ENCODE assay signal across 9 mouse cellular contexts in genomic region chr3:68676831-68677303, GRCm38 (mm10). TPM values are rescaled to one million over a fixed set of nuclear protein-coding genes. Genes with fewer than 3 reads are reported as not detected.
A peak's percentile ranks its signal among the peaks of the same experiment; 100 is the strongest.
DNase-seq lines count a peak whose midpoint lies in the region; ATAC-seq lines count a peak whose summit lies in the region.
"Had no signal": no experiment of that assay in that cellular context is flagged by ENCODE, and none has a peak within 500 bp of the region (broad histone marks: within the 10 kb centered on the region; RNA-seq: fewer than 3 reads in every experiment).

No protein-coding gene starts in this region.

- no peak for ATAC-seq in embryonic facial prominence, embryonic 12.5 days (ENCODE audit: insufficient number of reproducible peaks, insufficient read depth, low FRiP score, low TSS enrichment)
- ATAC-seq in heart, embryonic 15.5 days (replicated peaks; ENCODE audit: insufficient number of reproducible peaks, insufficient read depth, low FRiP score, low read depth) = peak; percentile 80; the same call in 1 of the 2 replicates

- H3K4me3 ChIP-seq in embryonic facial prominence, embryonic 12.5 days = 0 out of 2 replicates have a peak overlapping the region, but pooled peaks have one; percentile 2
- H3K4me3 ChIP-seq in heart, embryonic 15.5 days = peak overlapping the region; percentile 44

- H3K4me1 ChIP-seq in embryonic facial prominence, embryonic 12.5 days = no peaks in the 10 kb centered on the region
- H3K4me1 ChIP-seq in heart, embryonic 15.5 days (replicated peaks) = peaks cover 4% of the 10 kb centered on the region

- 40% methylated on average over 17 of the region's 17 CpGs for WGBS in embryonic facial prominence, embryonic 12.5 days
- WGBS in heart, embryonic 15.5 days = 10% methylated on average over 17 of the region's 17 CpGs

- H3K9me3 ChIP-seq in embryonic facial prominence, embryonic 12.5 days = no peaks in the 10 kb centered on the region
- H3K9me3 ChIP-seq in heart, embryonic 15.5 days (replicated peaks) = no peaks in the 10 kb centered on the region

- H3K4me2 ChIP-seq in embryonic facial prominence, embryonic 12.5 days (replicated peaks) = peak overlapping the region; percentile 24
- H3K4me2 ChIP-seq in heart, embryonic 15.5 days = peak overlapping the region; percentile 72

- no peaks in the 10 kb centered on the region for H3K36me3 ChIP-seq in embryonic facial prominence, embryonic 12.5 days
- no peaks in the 10 kb centered on the region for H3K36me3 ChIP-seq in heart, embryonic 15.5 days

- peak; percentile 87 for DNase-seq in 3134 (ENCODE audit: extremely low read depth, insufficient read length, low spot score)
- peak; percentile 76 for DNase-seq in CD4-positive, CD25-positive, alpha-beta regulatory T cell, adult 2 months (ENCODE audit: low read depth, low spot score)
- DNase-seq in left cerebral cortex, adult 8-10 months (ENCODE audit: low spot score in 2 of 2) = peak; percentile 37 to 91
- peak; percentile 70 to 82 for DNase-seq in lung, postnatal 4 days
- DNase-seq in spleen, postnatal 4 days (ENCODE audit: low spot score in 2 of 2) = peak; percentile 45 to 78
- DNase-seq in cerebellum, adult 9-10 months = no peak

- no peaks in the 10 kb centered on the region for H3K27me3 ChIP-seq in embryonic facial prominence, embryonic 12.5 days
- H3K27me3 ChIP-seq in heart, embryonic 15.5 days = no peaks in the 10 kb centered on the region

- no peak overlapping the region for H3K9ac ChIP-seq in embryonic facial prominence, embryonic 12.5 days
- H3K9ac ChIP-seq in heart, embryonic 15.5 days = no peak overlapping the region

- H3K27ac ChIP-seq in embryonic facial prominence, embryonic 12.5 days = no peak overlapping the region
- H3K27ac ChIP-seq in heart, embryonic 15.5 days = peak overlapping the region; percentile 67

RNA-seq across cellular contexts. Expression of gene Il12a, which starts 13.6 kb away (rescaled TPM):
- polyA plus RNA-seq in embryonic facial prominence, embryonic 12.5 days (2016; fragmentation: Nextera tagmentation; extraction: Ambion mirVana) = 0.26 TPM in 1 of 2 replicates, not detected in the other
- polyA plus RNA-seq in heart, embryonic 15.5 days (2015; fragmentation: Nextera tagmentation; extraction: Ambion mirVana) = 0.15 TPM in 1 of 2 replicates, not detected in the other
- total RNA-seq in left cerebral cortex, adult 8-10 months (2022) = 1 to 10 TPM; 1.4 to 4.2 (median 3.6) TPM
- polyA plus RNA-seq: gonadal fat pad, adult 2 months had no signal
